Mouse (Mus musculus) fat pad, adult 2 months (tissue): Measurements from ENCODE around the gene Zpr1.
A peak's percentile ranks its signal among the peaks of the same experiment; 100 is the strongest.
"Not testable (repeated sequence)": the region's sequence is repeated elsewhere in the genome, so short reads cannot be mapped to it uniquely, and the experiment has no call there.

Experiments used
- DNase-seq: peaks from one replicate; pipeline ENCODE4 v3.0.0-alpha.2; 2011; ENCODE audit warnings: low read depth, low spot score; ENCODE audit errors: extremely low read depth

Zpr1 gene

GRCm38 (mm10) chr9:46259111-46259510, 13.8 kb upstream of the Zpr1 start:
- no peak for DNase-seq

- no peak for DNase-seq
These were observed 11.7 kb upstream of the Zpr1 start for GRCm38 (mm10) chr9:46261131-46261530.

- DNase-seq, result no peak
These were observed 4.5 kb upstream of the Zpr1 start, which contains the start of gene Apoa5 for GRCm38 (mm10) chr9:46268343-46268873. Apoa5 (plus strand) TSS chr9:46268633.

GRCm38 (mm10) chr9:46269125-46269524, 3.7 kb upstream of the Zpr1 start:
- DNase-seq, result no peak

GRCm38 (mm10) chr9:46270782-46271181, 2.1 kb upstream of the Zpr1 start:
- DNase-seq, result no peak

- DNase-seq, result no peak
These were observed 794 bp upstream of the Zpr1 start for GRCm38 (mm10) chr9:46272070-46272469.

GRCm38 (mm10) chr9:46274494-46274893, 1.6 kb downstream of the Zpr1 start:
- no peak for DNase-seq

GRCm38 (mm10) chr9:46282631-46283436, 10.0 kb downstream of the Zpr1 start, which contains the start of gene Bud13:
Bud13 (plus strand) TSS chr9:46283008.
- peak; percentile 37 for DNase-seq

GRCm38 (mm10) chr9:46298381-46298780, 25.5 kb downstream of the Zpr1 start:
- no peak for DNase-seq

- no peak for DNase-seq
These were observed 29.3 kb downstream of the Zpr1 start for GRCm38 (mm10) chr9:46302142-46302541.

GRCm38 (mm10) chr9:46309121-46309520, 36.3 kb downstream of the Zpr1 start:
- no peak for DNase-seq

- no peak for DNase-seq
These were observed 41.6 kb downstream of the Zpr1 start for GRCm38 (mm10) chr9:46314507-46314906.

- no peak for DNase-seq
These were observed 42.1 kb downstream of the Zpr1 start for GRCm38 (mm10) chr9:46314921-46315320.

GRCm38 (mm10) chr9:46315807-46316365, 43.0 kb downstream of the Zpr1 start:
- DNase-seq, result no peak

- DNase-seq, result no peak
These were observed 43.5 kb downstream of the Zpr1 start for GRCm38 (mm10) chr9:46316388-46316787.

GRCm38 (mm10) chr9:46316909-46317308, 44.0 kb downstream of the Zpr1 start:
- no peak for DNase-seq

- no peak for DNase-seq
These were observed 45.1 kb downstream of the Zpr1 start for GRCm38 (mm10) chr9:46317957-46318356.

- not testable (repeated sequence) for DNase-seq
These were observed 47.0 kb downstream of the Zpr1 start, which contains the start of gene 4931429L15Rik for GRCm38 (mm10) chr9:46319886-46320285. 4931429L15Rik (minus strand) TSS chr9:46319986.

GRCm38 (mm10) chr9:46320461-46320860, 47.6 kb downstream of the Zpr1 start:
- no peak for DNase-seq

GRCm38 (mm10) chr9:46326694-46327405, 54.0 kb downstream of the Zpr1 start:
- no peak for DNase-seq
